Mouse (Mus musculus): ENCODE data around the gene Rnf138rt1. TPM values are rescaled to one million over a fixed set of nuclear protein-coding genes. Genes with fewer than 3 reads are reported as not detected.

The Rnf138rt1 gene
- total and polyA plus RNA-seq, 3 experiments: not detected

DNA sequence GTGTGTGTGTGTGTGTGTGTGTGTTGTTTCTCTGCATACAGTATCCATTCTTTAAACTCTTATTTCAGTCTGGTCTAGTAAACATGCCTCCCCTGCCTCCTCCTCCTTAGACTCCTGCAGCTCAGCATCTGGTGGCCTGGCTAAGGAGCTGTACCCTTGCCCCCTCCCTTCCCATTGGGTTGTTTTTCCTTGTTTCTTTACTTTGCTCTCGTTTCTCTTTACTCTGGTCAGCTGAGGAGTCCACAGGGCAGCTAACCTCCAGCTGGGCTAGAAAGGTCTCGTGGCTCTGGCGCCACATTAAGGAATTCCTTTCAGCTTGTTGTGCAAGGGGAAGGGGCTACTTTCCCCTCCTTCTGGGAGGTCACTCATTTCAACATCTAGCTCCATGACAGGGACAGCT is 5.2 kb upstream of the Rnf138rt1 start:
- no peaks in the 10 kb centered on the region for H3K36me3 ChIP-seq (ENCODE audit: control insufficient read depth in 1 of 2, insufficient read depth in 2 of 2, low read length in 2 of 2)
- H3K27me3 ChIP-seq (ENCODE audit: control insufficient read depth in 1 of 2, insufficient read depth in 2 of 2, low read length in 2 of 2): peaks cover 3 to 4% of the 10 kb centered on the region in 2 experiments; a peak in 3 of 4 replicates
- H3K4me3 ChIP-seq (ENCODE audit: control insufficient read depth in 1 of 2, insufficient read depth in 1 of 2, low read depth in 2 of 2, low read length in 2 of 2): no peak overlapping the region
- TF ChIP-seq NRF1 (IDR thresholded peaks at IDR 0.05; ENCODE audit: insufficient read depth, low read depth, low read length, poor library complexity, severe bottlenecking) (no peak), CHD1 (IDR thresholded peaks at IDR 0.05; ENCODE audit: low read depth, low read length) (no peak)
- H3K4me1 ChIP-seq (ENCODE audit: control insufficient read depth in 1 of 2, insufficient read depth in 2 of 2, low read length in 2 of 2): no peaks in the 10 kb centered on the region
- H3K79me2 ChIP-seq (ENCODE audit: control insufficient read depth, insufficient read depth, low read length, poor library complexity): no peaks in the 10 kb centered on the region
- H3K27ac ChIP-seq (ENCODE audit: control insufficient read depth, low read depth, low read length): no peak overlapping the region
- no peaks in the 10 kb centered on the region for H3K9me3 ChIP-seq (replicated peaks; ENCODE audit: insufficient read depth, low read length)
- H3K9ac ChIP-seq (ENCODE audit: control insufficient read depth, low read depth, low read length, poor library complexity, severe bottlenecking): no peak overlapping the region
- DNase-seq (ENCODE audit: low read depth, low spot score): no peak

DNA sequence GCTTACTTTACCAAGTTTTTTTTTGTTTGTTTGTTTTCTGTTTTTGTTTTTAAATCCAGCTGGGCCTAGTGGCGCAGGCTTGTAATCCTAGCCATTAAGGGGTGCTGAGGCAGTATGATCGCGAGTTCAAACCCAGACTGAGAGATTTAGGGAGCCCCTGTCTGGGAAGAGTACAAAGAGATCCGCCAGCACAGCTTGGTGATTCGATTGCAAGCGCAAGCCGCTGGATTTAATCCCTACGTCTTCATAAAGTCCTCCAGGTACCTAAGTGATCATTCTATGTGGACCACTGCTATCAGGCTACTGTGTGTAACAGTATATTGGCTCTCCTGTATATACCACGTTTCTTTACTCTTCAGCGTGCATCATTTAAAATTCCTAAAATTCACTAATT is 303 bp upstream of the Rnf138rt1 start:
- DNase-seq (ENCODE audit: low read depth, low spot score): no peak
- Histone ChIP-seq H3K79me2 (ENCODE audit: control insufficient read depth, insufficient read depth, low read length, poor library complexity) (no peaks in the 10 kb centered on the region), H3K27ac (ENCODE audit: control insufficient read depth, low read depth, low read length) (no peak overlapping the region), H3K9ac (ENCODE audit: control insufficient read depth, low read depth, low read length, poor library complexity, severe bottlenecking) (no peak overlapping the region), H3K4me3 (ENCODE audit: control insufficient read depth in 1 of 2, insufficient read depth in 1 of 2, low read depth in 2 of 2, low read length in 2 of 2) (no peak overlapping the region), H3K9me3 (replicated peaks; ENCODE audit: insufficient read depth, low read length) (no peaks in the 10 kb centered on the region), H3K4me1 (ENCODE audit: control insufficient read depth in 1 of 2, insufficient read depth in 2 of 2, low read length in 2 of 2) (no peaks in the 10 kb centered on the region), H3K27me3 (ENCODE audit: control insufficient read depth in 1 of 2, insufficient read depth in 2 of 2, low read length in 2 of 2) (peaks cover 3% of the 10 kb centered on the region in 2 experiments; a peak in 3 of 4 replicates), H3K36me3 (ENCODE audit: control insufficient read depth in 1 of 2, insufficient read depth in 2 of 2, low read length in 2 of 2) (no peaks in the 10 kb centered on the region)
- no peak for TF ChIP-seq MAX (IDR thresholded peaks at IDR 0.05; ENCODE audit: low read length)
- no peak for TF ChIP-seq CHD1 (IDR thresholded peaks at IDR 0.05; ENCODE audit: low read depth, low read length)
- TF ChIP-seq USF1 (IDR thresholded peaks at IDR 0.05; ENCODE audit: low read depth, low read length): no peak
- no peak for TF ChIP-seq SIN3A (IDR thresholded peaks at IDR 0.05; ENCODE audit: low read length)
- TF ChIP-seq TAL1 (IDR thresholded peaks at IDR 0.05; ENCODE audit: low read length): no peak
- no peak for TF ChIP-seq NELFE (IDR thresholded peaks at IDR 0.05; ENCODE audit: low read depth, low read length)
- no peak for TF ChIP-seq POLR2AphosphoS5 (IDR thresholded peaks at IDR 0.05; ENCODE audit: borderline replicate concordance, low read depth, low read length)
- TF ChIP-seq TBP (IDR thresholded peaks at IDR 0.05; ENCODE audit: low read depth, low read length): no peak
- no peak for TF ChIP-seq MXI1 (IDR thresholded peaks at IDR 0.05; ENCODE audit: low read depth, low read length)
- TF ChIP-seq MYC (IDR thresholded peaks at IDR 0.05; ENCODE audit: low read depth, low read length): no peak
- TF ChIP-seq RAD21 (IDR thresholded peaks at IDR 0.05; ENCODE audit: low read depth, low read length): no peak
- TF ChIP-seq MAZ (IDR thresholded peaks at IDR 0.05; ENCODE audit: low read depth, low read length): no peak
- no peak for TF ChIP-seq JUND (IDR thresholded peaks at IDR 0.05; ENCODE audit: low read depth, low read length)
- TF ChIP-seq ZNF384 (IDR thresholded peaks at IDR 0.05; ENCODE audit: low read depth, low read length): no peak
- TF ChIP-seq POLR2AphosphoS2 (IDR thresholded peaks at IDR 0.05; ENCODE audit: low read length): no peak
- TF ChIP-seq ELF1 (IDR thresholded peaks at IDR 0.05; ENCODE audit: low read depth, low read length): no peak
- no peak for TF ChIP-seq ZC3H11A (IDR thresholded peaks at IDR 0.05; ENCODE audit: low read depth, low read length)
- no peak for TF ChIP-seq HCFC1 (IDR thresholded peaks at IDR 0.05; ENCODE audit: low read depth, low read length)
- no peak for TF ChIP-seq CTCF (IDR thresholded peaks at IDR 0.05 in 2 of 3, conservative IDR thresholded peaks at IDR 0.05 in 1 of 3; ENCODE audit: control insufficient read depth in 1 of 3, insufficient read depth in 1 of 3, low read depth in 2 of 3, low read length in 3 of 3, poor library complexity in 1 of 3, severe bottlenecking in 1 of 3)
